Mouse (Mus musculus): ENCODE measurements at regions not wholly inside any gene's neighbourhood (a gene's known extent, or its start where the extent isn't known, plus 50 kb on each side); places are given as distances from the start of the nearest gene placed in this dataset.

DNA sequence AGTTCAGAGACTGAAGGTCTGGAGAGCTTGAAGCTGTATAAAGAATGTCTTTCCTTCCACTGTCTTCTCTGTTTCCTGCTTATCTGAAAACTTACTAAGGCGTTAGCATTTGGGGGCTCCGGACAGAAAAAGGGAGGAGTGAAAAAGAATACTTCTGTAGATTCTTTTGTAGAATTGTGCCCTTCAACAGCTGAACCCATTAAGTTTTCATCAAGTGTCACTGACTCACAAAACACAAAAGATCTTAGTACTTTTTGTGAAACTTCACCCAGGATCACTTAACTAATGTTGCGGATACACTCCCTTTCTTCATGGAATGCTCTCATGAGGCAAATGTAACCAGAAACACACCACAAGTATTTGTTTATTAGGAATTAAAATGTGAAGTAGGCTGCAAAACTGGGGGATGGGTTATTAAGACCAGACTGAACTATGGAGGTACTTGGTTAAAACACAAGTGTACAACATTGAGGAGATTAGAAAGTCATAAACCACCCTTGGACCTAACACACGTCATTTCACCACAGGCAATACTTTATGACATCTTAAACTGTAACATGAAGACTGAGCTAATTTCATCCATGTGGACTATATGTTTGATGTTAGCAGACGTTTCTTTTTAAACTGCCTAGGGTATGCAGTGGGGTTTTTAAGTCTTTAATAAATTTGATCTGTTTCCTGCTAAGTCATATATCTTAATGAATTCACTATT is 225.1 kb downstream of the Aldoart1 start:
- Histone ChIP-seq H3K36me3 (ENCODE audit: control insufficient read depth, insufficient read depth, low read length) (no peaks in the 10 kb centered on the region), H3K9me3 (ENCODE audit: control insufficient read depth, low read length) (no peaks in the 10 kb centered on the region), H3K4me3 (ENCODE audit: low read depth, low read length) (no peak overlapping the region), H3K9ac (replicated peaks; ENCODE audit: low read depth, low read length) (no peak overlapping the region), H3K27ac (ENCODE audit: low read depth, low read length) (no peak overlapping the region), H3K4me1 (ENCODE audit: control insufficient read depth, insufficient read depth, low read length) (no peaks in the 10 kb centered on the region), H3K4me2 (ENCODE audit: low read depth, low read length) (no peak overlapping the region), H3K27me3 (ENCODE audit: control insufficient read depth, insufficient read depth, low read length) (no peaks in the 10 kb centered on the region)
- ATAC-seq (ENCODE audit: low read depth), result no peak
- 75% methylated on average over 5 of the region's 5 CpGs for WGBS

DNA sequence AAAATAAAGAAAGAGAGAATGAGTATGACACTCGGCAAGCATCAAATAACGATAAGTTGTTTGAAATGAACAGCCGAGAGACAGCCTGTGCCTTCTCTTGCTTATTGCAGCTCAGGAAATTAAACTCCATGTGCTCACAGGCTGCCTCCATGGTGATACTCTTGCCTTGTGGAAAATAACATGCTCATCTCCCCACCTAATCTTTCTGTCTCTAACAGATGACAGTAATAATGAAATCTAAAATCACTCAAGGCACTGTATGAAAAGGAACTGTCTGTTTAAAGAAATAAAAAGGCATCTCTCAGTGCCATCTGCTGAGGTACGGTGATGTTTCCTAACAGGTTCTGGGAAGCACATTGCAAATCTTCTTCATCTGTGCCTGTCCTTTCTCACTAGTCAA is 247.3 kb downstream of the Aldoart1 start:
- Histone ChIP-seq H3K9ac (replicated peaks; ENCODE audit: low read depth, low read length) (no peak overlapping the region), H3K9me3 (ENCODE audit: control insufficient read depth, low read length) (no peaks in the 10 kb centered on the region), H3K27ac (ENCODE audit: low read depth, low read length) (no peak overlapping the region), H3K4me3 (ENCODE audit: low read depth, low read length) (no peak overlapping the region), H3K36me3 (ENCODE audit: control insufficient read depth, insufficient read depth, low read length) (no peaks in the 10 kb centered on the region), H3K4me2 (ENCODE audit: low read depth, low read length) (no peak overlapping the region), H3K27me3 (ENCODE audit: control insufficient read depth, insufficient read depth, low read length) (no peaks in the 10 kb centered on the region), H3K4me1 (ENCODE audit: control insufficient read depth, insufficient read depth, low read length) (no peaks in the 10 kb centered on the region)
- ATAC-seq (ENCODE audit: low read depth), result no peak
- WGBS, result 76% methylated on average over 4 of the region's 4 CpGs

DNA sequence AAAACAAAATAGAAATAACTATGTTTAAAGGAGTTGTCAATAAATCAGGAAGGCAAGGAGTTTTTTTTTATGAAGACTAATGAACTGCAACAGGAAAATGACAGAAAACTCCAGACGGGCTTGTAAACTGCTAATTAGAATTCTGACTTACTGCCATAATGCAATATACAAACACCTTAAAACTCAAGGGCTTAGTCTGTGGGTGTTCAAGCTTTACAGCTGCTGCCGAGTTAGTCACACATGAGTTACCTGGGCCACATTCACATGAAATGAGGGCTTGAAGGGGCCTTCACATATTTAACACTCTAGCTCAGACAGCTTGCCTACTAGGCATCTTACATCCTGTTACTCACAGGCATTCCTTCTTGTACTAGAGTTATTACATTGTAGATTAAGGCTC is 256.9 kb downstream of the Aldoart1 start:
- peak; percentile 51; the same call in 1 of the 2 replicates for ATAC-seq (ENCODE audit: low read depth)
- no peak overlapping the region for H3K4me2 ChIP-seq (ENCODE audit: low read depth, low read length)
- H3K4me1 ChIP-seq (ENCODE audit: control insufficient read depth, insufficient read depth, low read length), result no peaks in the 10 kb centered on the region
- H3K36me3 ChIP-seq (ENCODE audit: control insufficient read depth, insufficient read depth, low read length), result no peaks in the 10 kb centered on the region
- H3K27ac ChIP-seq (ENCODE audit: low read depth, low read length), result no peak overlapping the region
- H3K4me3 ChIP-seq (ENCODE audit: low read depth, low read length), result no peak overlapping the region
- no peaks in the 10 kb centered on the region for H3K9me3 ChIP-seq (ENCODE audit: control insufficient read depth, low read length)
- H3K27me3 ChIP-seq (ENCODE audit: control insufficient read depth, insufficient read depth, low read length), result no peaks in the 10 kb centered on the region
- H3K9ac ChIP-seq (replicated peaks; ENCODE audit: low read depth, low read length), result no peak overlapping the region
- WGBS, result 52% methylated on average over 2 of the region's 2 CpGs

- no peak overlapping the region for H3K4me3 ChIP-seq (ENCODE audit: low read depth, low read length)
- no peaks in the 10 kb centered on the region for H3K36me3 ChIP-seq (ENCODE audit: control insufficient read depth, insufficient read depth, low read length)
- no peak overlapping the region for H3K27ac ChIP-seq (ENCODE audit: low read depth, low read length)
- ATAC-seq (ENCODE audit: low read depth), result no peak
- no peak overlapping the region for H3K9ac ChIP-seq (replicated peaks; ENCODE audit: low read depth, low read length)
- H3K9me3 ChIP-seq (ENCODE audit: control insufficient read depth, low read length), result no peaks in the 10 kb centered on the region
- no peaks in the 10 kb centered on the region for H3K27me3 ChIP-seq (ENCODE audit: control insufficient read depth, insufficient read depth, low read length)
- H3K4me1 ChIP-seq (ENCODE audit: control insufficient read depth, insufficient read depth, low read length), result no peaks in the 10 kb centered on the region
- 60% methylated on average over 1 of the region's 1 CpGs for WGBS
- no peak overlapping the region for H3K4me2 ChIP-seq (ENCODE audit: low read depth, low read length)
These were observed 260.3 kb downstream of the Aldoart1 start for GRCm38 (mm10) chr4:72592129-72592528.

DNA sequence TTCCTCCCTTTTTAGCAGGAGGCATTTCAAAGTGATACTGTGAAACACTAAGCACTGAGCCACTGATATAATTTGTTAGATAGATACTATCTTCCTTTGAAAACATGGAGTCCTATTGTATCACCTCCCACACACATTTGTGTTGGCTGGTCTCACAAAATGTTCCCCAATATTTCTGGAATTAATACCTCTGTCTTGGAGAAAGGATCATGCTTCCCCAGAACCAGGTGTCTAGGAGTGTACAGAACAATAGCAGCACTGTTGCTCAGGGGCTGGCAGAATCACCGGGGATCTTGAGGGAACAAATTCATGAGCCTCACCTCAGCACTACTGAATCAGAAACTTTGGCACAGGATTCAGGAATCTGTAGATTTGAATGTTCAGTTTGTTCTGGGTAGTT is 277.5 kb downstream of the Aldoart1 start:
- H3K4me2 ChIP-seq (ENCODE audit: low read depth, low read length), result no peak overlapping the region
- no peaks in the 10 kb centered on the region for H3K36me3 ChIP-seq (ENCODE audit: control insufficient read depth, insufficient read depth, low read length)
- H3K27me3 ChIP-seq (ENCODE audit: control insufficient read depth, insufficient read depth, low read length), result no peaks in the 10 kb centered on the region
- no peaks in the 10 kb centered on the region for H3K9me3 ChIP-seq (ENCODE audit: control insufficient read depth, low read length)
- WGBS, result 85% methylated on average over 1 of the region's 1 CpGs
- no peak overlapping the region for H3K4me3 ChIP-seq (ENCODE audit: low read depth, low read length)
- H3K4me1 ChIP-seq (ENCODE audit: control insufficient read depth, insufficient read depth, low read length), result no peaks in the 10 kb centered on the region
- H3K27ac ChIP-seq (ENCODE audit: low read depth, low read length), result no peak overlapping the region
- ATAC-seq (ENCODE audit: low read depth), result no peak
- no peak overlapping the region for H3K9ac ChIP-seq (replicated peaks; ENCODE audit: low read depth, low read length)

DNA sequence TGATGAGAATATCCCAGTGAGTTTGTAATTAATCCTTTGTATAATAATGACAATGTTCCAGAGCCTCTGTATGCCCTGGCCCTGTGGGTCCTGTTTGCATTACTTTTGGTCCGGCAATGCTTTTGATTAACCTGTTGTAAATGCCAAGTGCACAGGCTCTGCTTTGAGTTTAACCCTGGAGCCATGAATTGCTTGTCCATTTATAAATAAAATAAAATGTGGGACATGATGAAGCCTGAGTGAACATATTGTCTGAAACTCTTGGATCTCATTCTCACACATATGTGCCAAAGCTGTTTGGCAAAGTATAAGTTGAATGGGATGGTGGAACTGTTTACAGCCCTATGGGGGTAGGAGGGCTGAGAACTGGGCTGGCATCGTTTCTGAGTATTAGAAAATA is 280.5 kb downstream of the Aldoart1 start:
- Histone ChIP-seq H3K4me3 (ENCODE audit: low read depth, low read length) (no peak overlapping the region), H3K4me2 (ENCODE audit: low read depth, low read length) (no peak overlapping the region), H3K27me3 (ENCODE audit: control insufficient read depth, insufficient read depth, low read length) (no peaks in the 10 kb centered on the region), H3K36me3 (ENCODE audit: control insufficient read depth, insufficient read depth, low read length) (no peaks in the 10 kb centered on the region), H3K27ac (ENCODE audit: low read depth, low read length) (no peak overlapping the region), H3K4me1 (ENCODE audit: control insufficient read depth, insufficient read depth, low read length) (no peaks in the 10 kb centered on the region), H3K9me3 (ENCODE audit: control insufficient read depth, low read length) (no peaks in the 10 kb centered on the region), H3K9ac (replicated peaks; ENCODE audit: low read depth, low read length) (no peak overlapping the region)
- WGBS, result 70% methylated on average over 2 of the region's 2 CpGs
- ATAC-seq (ENCODE audit: low read depth), result no peak

- Histone ChIP-seq H3K4me1 (ENCODE audit: control insufficient read depth, insufficient read depth, low read length) (no peaks in the 10 kb centered on the region), H3K36me3 (ENCODE audit: control insufficient read depth, insufficient read depth, low read length) (no peaks in the 10 kb centered on the region), H3K27ac (ENCODE audit: low read depth, low read length) (no peak overlapping the region), H3K9me3 (ENCODE audit: control insufficient read depth, low read length) (no peaks in the 10 kb centered on the region), H3K4me3 (ENCODE audit: low read depth, low read length) (no peak overlapping the region), H3K4me2 (ENCODE audit: low read depth, low read length) (no peak overlapping the region), H3K9ac (replicated peaks; ENCODE audit: low read depth, low read length) (no peak overlapping the region), H3K27me3 (ENCODE audit: control insufficient read depth, insufficient read depth, low read length) (no peaks in the 10 kb centered on the region)
- ATAC-seq (ENCODE audit: low read depth), result no peak
- WGBS, result 95% methylated on average over 3 of the region's 3 CpGs
These were observed 287.2 kb downstream of the Aldoart1 start for GRCm38 (mm10) chr4:72565186-72565585.

GRCm38 (mm10) chr4:72562909-72563676 is 289.3 kb downstream of the Aldoart1 start:
- Histone ChIP-seq H3K36me3 (ENCODE audit: control insufficient read depth, insufficient read depth, low read length) (no peaks in the 10 kb centered on the region), H3K9ac (replicated peaks; ENCODE audit: low read depth, low read length) (no peak overlapping the region), H3K27ac (ENCODE audit: low read depth, low read length) (no peak overlapping the region), H3K4me1 (ENCODE audit: control insufficient read depth, insufficient read depth, low read length) (no peaks in the 10 kb centered on the region), H3K27me3 (ENCODE audit: control insufficient read depth, insufficient read depth, low read length) (no peaks in the 10 kb centered on the region), H3K9me3 (ENCODE audit: control insufficient read depth, low read length) (no peaks in the 10 kb centered on the region), H3K4me2 (ENCODE audit: low read depth, low read length) (no peak overlapping the region), H3K4me3 (ENCODE audit: low read depth, low read length) (no peak overlapping the region)
- WGBS, result 7% methylated on average over 4 of the region's 4 CpGs
- ATAC-seq (ENCODE audit: low read depth), result peak; percentile 74; the same call in 1 of the 2 replicates

DNA sequence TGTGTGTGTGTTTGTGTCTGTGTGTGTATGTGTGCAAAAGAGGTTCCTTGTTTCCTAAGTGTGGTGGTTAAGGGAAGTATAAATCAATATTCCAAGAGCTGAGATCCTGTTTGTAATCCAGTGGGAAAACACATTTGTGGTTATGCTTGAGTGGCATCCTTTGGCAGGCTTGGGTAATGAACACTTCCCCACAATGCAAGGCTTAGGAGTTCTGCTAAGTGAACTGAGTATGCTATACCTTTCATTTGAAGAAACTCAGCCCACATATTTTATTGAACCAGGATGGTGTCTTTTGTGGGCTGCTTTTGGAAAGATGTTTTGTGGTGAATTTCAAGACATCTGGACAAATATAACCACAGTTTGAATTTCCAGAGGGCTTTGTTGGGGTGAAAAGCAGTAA is 298.2 kb downstream of the Aldoart1 start:
- Histone ChIP-seq H3K27me3 (ENCODE audit: control insufficient read depth, insufficient read depth, low read length) (no peaks in the 10 kb centered on the region), H3K9me3 (ENCODE audit: control insufficient read depth, low read length) (no peaks in the 10 kb centered on the region), H3K4me3 (ENCODE audit: low read depth, low read length) (no peak overlapping the region), H3K27ac (ENCODE audit: low read depth, low read length) (no peak overlapping the region), H3K36me3 (ENCODE audit: control insufficient read depth, insufficient read depth, low read length) (no peaks in the 10 kb centered on the region), H3K4me2 (ENCODE audit: low read depth, low read length) (no peak overlapping the region), H3K9ac (replicated peaks; ENCODE audit: low read depth, low read length) (no peak overlapping the region), H3K4me1 (ENCODE audit: control insufficient read depth, insufficient read depth, low read length) (no peaks in the 10 kb centered on the region)
- ATAC-seq (ENCODE audit: low read depth), result no peak
